Mouse (Mus musculus): ENCODE data around the gene Npr1. TPM values are rescaled to one million over a fixed set of nuclear protein-coding genes. Genes with fewer than 3 reads are reported as not detected.

Npr1 gene
- total and polyA plus RNA-seq, 3 experiments: 193 to 367 (median 290) TPM

DNA sequence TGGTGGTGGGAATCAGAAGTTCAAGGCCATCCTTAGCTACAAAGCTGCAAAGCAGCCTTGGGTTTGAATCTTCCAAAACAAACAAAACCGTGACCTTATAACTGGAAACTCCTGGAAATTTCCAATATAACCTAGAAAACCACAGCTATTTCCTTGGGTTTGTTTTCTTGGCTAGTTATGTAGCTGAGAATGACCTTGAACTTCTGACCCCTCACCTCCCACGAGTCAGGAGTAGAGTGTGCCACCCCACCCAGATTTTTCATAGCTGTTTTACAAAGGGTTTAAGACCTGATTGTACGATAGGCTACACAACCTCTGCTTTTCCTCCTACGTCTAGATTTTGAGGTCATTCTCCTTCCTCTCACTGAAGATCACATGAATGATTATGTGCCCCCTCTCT is 28.5 kb downstream of the Npr1 start:
- no peak for DNase-seq

DNA sequence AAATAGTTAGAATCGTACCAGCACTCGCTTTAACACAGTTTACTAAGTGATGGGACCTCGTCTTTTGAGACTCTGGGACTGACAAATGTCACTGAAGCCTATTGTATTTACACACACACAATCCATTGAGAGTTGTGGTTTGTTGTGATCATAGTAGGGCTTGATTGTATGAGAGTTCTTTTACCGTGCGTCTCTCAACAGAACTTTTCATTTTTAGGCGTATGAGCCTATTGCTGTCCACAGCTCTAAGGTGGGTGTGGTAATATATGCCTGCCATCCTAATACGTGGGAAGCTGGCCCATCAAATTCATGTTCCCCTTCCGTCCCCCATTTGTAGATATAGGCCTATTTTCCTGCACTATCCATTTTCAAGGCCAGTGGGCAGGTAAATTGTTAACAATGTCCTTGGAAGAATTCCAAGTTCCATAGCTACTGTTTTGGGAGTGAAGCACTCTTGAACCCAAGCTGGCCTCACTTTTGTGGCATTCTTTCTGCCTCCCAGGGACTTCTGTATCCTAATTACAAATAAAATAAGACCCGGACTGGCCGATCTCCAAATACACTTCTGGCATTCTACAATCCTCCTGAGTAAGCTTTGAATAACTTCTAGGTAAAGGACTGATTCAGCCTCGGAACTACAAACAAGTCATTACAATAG is 31.5 kb downstream of the Npr1 start:
- no peak for DNase-seq

DNA sequence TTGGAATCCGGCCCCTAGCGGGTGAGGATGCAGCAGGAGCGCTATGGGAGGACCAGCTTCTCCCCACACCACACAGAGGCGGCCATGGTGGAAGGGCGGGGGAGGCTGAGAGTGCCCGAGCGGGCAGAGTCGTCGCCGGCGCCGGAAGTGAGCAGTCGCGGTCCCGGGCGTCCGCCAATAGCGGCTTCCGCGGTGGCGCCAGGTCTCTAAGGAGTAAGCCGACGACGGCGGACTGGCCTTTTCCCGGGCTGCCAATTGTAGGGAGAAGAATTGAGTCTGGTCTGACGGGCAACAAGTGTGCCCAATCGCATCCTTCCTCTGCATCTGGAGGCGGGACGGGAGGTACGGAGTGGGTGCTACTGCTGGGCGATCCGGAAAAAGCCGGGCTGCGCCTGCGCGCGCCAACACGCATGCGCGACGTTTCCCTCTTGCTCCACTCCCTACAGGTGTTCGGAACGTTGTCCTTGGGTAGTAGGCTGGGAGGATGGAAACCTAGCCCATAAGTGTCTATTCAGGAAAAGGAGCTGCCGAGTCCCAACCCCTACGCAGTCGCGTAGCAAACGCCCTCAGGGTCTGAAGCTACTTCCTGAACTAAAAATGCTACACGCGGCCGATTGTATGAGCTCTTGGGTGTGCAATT is 32.2 kb downstream of the Npr1 start, which contains the start of gene Ints3:
TSS of gene Ints3 (minus strand) at position 242 of the 640 bp plus-strand sequence.
- peak; percentile 100 for DNase-seq

DNA sequence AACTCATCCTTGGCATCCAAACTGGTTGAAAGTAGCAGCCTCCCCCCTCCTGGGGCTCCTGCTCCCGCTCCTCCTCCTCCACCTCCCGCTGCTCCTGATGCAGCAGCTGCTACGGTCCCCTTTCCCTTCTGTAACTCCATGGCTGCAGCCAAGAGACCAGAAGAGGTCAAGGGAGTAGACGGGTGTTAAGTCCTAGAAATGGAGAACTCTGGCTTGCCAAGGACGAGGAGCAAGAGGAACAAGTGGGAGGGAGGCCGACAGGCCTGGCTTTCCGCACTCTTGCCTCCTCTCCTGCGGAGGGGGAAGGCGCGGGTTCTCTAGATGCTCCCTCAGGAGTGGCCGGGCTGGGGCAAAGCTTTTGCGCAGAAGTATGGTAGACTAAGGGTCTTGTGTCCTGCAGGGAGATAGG is 32.9 kb downstream of the Npr1 start:
- DNase-seq: peak; percentile 77

- DNase-seq: no peak
Observed at GRCm38 (mm10) chr3:90432348-90432747, 33.3 kb downstream of the Npr1 start.

- no peak for DNase-seq
Observed at GRCm38 (mm10) chr3:90429576-90429975, 36.1 kb downstream of the Npr1 start.

- DNase-seq: no peak
Observed at GRCm38 (mm10) chr3:90428186-90428585, 37.5 kb downstream of the Npr1 start.

DNA sequence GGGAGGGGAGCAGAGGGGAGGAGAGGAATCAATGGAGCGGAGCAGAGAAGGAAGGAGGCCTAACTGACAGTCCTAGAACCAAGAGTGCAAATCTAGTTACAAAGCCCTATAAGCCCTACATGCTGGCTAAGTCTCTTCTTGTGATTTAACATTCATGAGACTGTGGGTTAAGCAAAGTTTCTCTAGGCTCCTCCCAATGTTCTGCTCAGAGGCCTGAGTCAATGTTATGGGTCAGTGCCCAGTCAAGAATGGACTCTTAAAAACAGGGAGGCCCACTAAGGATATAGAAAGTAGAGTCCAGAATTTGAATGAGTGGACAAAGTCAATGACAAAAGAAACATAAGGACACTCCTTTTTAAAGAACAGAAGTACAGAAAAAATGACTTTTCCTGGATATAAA is 38.1 kb downstream of the Npr1 start:
- no peak for DNase-seq

GRCm38 (mm10) chr3:90425499-90425898 is 40.2 kb downstream of the Npr1 start:
- no peak for DNase-seq

DNA sequence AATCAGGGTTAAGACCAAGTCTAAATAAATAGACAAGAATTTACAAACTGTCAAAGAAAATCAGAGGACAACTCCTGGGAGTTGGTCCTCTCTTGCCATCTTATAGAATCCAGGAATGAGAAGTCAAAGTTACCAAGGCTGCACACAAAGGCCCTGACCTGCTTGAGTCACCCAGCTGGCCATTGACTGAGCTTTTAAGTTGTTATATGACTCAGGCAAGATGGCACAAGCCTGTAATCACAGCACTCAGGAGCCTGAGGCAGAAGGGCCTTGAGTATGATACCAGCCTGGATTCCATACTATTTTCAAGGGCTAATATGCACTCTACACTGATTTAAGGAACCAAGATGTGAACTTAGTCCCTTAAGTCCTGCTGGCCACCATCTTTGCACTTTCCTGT is 42.1 kb downstream of the Npr1 start:
- DNase-seq: peak; percentile 67

- no peak for DNase-seq
Observed at GRCm38 (mm10) chr3:90420696-90421095, 45.0 kb downstream of the Npr1 start.

- DNase-seq: no peak
Observed at GRCm38 (mm10) chr3:90413011-90413396, 52.7 kb downstream of the Npr1 start.

DNA sequence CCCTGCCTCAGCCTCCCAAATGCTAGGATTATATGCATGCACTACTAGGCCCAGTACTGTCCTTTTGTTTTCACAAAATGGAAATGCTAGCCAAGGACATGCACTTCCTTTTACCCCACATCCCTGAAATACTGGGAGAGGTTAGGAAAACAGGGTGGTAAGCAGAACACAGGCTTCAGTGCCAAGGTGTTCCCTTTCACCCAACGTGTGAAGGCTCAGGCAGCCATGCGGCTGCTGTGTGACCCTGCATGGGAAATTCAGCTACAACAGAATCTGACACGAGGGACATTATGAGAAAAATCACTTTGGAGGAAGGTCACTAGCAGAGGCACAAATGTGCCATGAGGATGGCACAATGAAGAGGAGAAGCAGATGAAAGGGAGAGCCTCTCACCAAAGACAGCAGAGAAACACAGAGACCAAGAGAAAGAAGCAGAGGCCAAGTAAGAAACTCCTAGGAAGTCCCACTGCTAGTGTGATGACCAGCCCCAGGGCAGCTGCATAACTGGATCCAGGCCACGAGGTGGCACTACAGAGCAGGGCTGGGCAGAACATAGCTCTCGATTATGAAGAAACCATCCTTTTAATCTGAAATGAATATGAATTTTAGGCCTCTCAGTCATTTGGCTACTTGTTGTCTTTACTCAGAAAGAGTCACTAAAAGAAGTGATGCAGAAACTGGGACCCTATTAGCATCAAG is 53.2 kb downstream of the Npr1 start:
- DNase-seq: peak; percentile 87

DNA sequence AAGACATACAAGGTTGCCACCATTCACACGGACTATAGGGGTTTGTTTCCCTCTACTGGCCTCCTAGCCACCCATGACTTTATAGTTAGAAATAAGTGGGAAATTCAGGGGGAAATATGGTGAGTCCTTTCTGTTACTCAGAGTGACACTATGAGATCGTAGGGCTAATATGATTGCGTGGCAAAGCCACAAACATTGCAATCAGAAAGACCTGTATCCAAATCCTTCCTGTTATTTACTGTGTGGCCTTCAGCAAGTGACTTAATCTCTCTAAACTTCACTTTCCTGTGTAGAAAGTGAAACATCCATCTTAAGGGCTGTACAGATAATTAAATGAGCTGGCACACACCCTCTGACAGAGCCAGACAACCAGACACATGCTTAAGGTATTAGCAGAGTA is 56.9 kb downstream of the Npr1 start:
- no peak for DNase-seq

- peak; percentile 52 for DNase-seq
Observed at GRCm38 (mm10) chr3:90406414-90406813, 59.3 kb downstream of the Npr1 start.

GRCm38 (mm10) chr3:90404609-90405008 is 61.1 kb downstream of the Npr1 start:
- DNase-seq: no peak

DNA sequence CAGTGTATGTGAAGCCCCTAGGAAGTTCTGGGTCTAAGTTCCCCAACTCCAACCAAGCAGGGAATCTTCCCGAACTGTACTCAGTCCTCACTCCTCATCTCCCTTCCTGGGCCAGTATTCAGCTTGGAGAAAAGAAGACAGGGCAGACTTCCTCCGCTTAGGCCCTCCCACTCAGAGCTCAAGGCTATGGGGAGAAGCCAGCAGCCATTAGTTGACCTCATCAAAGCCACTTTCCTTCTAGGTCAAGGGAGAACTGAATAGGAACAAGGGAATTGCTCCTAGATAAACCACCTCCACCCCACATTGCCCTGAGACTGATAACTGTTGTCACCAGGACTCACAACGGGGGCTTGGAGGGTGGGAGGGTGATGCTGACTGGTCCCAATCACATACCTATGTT is 61.5 kb downstream of the Npr1 start:
- DNase-seq: peak; percentile 86

DNA sequence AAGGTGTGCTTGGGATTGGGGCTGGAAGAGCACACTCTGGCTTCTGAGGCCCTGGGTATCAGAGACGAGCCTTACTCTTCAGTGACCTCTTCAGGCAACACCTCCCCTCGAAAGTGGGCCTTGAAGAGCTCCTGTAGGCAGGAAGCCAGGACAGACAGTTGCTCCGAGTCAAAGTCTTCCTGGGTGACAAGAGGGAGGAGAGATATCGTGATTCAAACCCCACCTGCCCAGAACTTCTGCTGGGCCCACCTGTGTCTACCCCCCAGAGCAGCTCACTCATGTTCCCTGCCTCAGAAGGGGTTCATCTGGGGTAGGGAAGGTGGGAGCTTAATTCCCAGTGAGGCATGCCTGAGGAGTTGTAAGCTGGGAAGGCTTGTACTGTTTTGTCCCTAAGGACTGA is 64.7 kb downstream of the Npr1 start:
- DNase-seq: peak; percentile 47

Other genes starting within 250 kb of the Npr1 start
- 10 to 100 TPM; 57.9 to 69.1 TPM for gene Jtb, start 234.3 kb downstream of the Npr1 start, total RNA-seq (2021)
- gene Jtb, start 234.3 kb downstream of the Npr1 start, polyA plus RNA-seq (2012; rRNA removed): 182 and 198 TPM in 2 replicates
- 1 to 10 TPM in 1 of 2 experiments, under 1 TPM in 1; 0.61 to 1.2 TPM for gene Creb3l4, start 222.4 kb downstream of the Npr1 start, total RNA-seq (2021)
- gene Creb3l4, start 222.4 kb downstream of the Npr1 start, polyA plus RNA-seq (2012; rRNA removed): 0.28 and 0.61 TPM in 2 replicates
- 100 to 1,000 TPM; 124 to 160 TPM for gene Slc39a1, start 217.7 kb downstream of the Npr1 start, total RNA-seq (2021)
- gene Slc39a1, start 217.7 kb downstream of the Npr1 start, polyA plus RNA-seq (2012; rRNA removed): 93.2 and 105 TPM in 2 replicates
- 10 to 100 TPM; 41.5 to 46.5 TPM for gene Crtc2, start 211.7 kb downstream of the Npr1 start, total RNA-seq (2021)
- gene Crtc2, start 211.7 kb downstream of the Npr1 start, polyA plus RNA-seq (2012; rRNA removed): 60.1 and 74.9 TPM in 2 replicates
- gene Dennd4b, start 200.7 kb downstream of the Npr1 start, total RNA-seq (2021): 1 to 10 TPM; 7.8 to 7.9 TPM
- 27.9 and 28.6 TPM in 2 replicates for gene Dennd4b, start 200.7 kb downstream of the Npr1 start, polyA plus RNA-seq (2012; rRNA removed)
- gene Gatad2b, start 172.7 kb downstream of the Npr1 start, total RNA-seq (2021): 10 to 100 TPM; 54.8 to 72.5 TPM
- 15.0 and 20.1 TPM in 2 replicates for gene Gatad2b, start 172.7 kb downstream of the Npr1 start, polyA plus RNA-seq (2012; rRNA removed)
- 100 to 1,000 TPM in 1 of 2 experiments, 10 to 100 TPM in 1; 66.9 to 196 TPM for gene Slc27a3, start 75.9 kb downstream of the Npr1 start, total RNA-seq (2021)
- gene Slc27a3, start 75.9 kb downstream of the Npr1 start, polyA plus RNA-seq (2012; rRNA removed): 384 and 508 TPM in 2 replicates
- 10 to 100 TPM; 81.0 to 90.6 TPM for gene Ints3, start 32.2 kb downstream of the Npr1 start, total RNA-seq (2021)
- gene Ints3, start 32.2 kb downstream of the Npr1 start, polyA plus RNA-seq (2012; rRNA removed): 32.2 and 40.2 TPM in 2 replicates
- 10 to 100 TPM; 52.3 to 54.4 TPM for gene Ilf2, start 10.3 kb upstream of the Npr1 start, total RNA-seq (2021)
- gene Ilf2, start 10.3 kb upstream of the Npr1 start, polyA plus RNA-seq (2012; rRNA removed): 8.6 and 10.2 TPM in 2 replicates
- gene Snapin, start 25.2 kb upstream of the Npr1 start, total RNA-seq (2021): 10 to 100 TPM; 72.1 to 73.8 TPM
- 23.8 and 32.5 TPM in 2 replicates for gene Snapin, start 25.2 kb upstream of the Npr1 start, polyA plus RNA-seq (2012; rRNA removed)
- 100 to 1,000 TPM; 105 to 110 TPM for gene Chtop, start 43.6 kb upstream of the Npr1 start, total RNA-seq (2021)
- 34.5 and 37.2 TPM in 2 replicates for gene Chtop, start 43.6 kb upstream of the Npr1 start, polyA plus RNA-seq (2012; rRNA removed)
- 100 to 1,000 TPM; 199 to 282 TPM for gene S100a1, start 48.5 kb upstream of the Npr1 start, total RNA-seq (2021)
- gene S100a1, start 48.5 kb upstream of the Npr1 start, polyA plus RNA-seq (2012; rRNA removed): 81.4 and 98.2 TPM in 2 replicates
- gene S100a13, start 48.6 kb upstream of the Npr1 start, total RNA-seq (2021): 10 to 100 TPM; 28.5 to 51.2 TPM
- gene S100a13, start 48.6 kb upstream of the Npr1 start, polyA plus RNA-seq (2012; rRNA removed): 19.7 and 26.7 TPM in 2 replicates
- gene S100a14, start 61.0 kb upstream of the Npr1 start, total RNA-seq (2021): under 1 TPM in 1 of 2 experiments, not detected in 1; 0.31 TPM
- gene S100a14, start 61.0 kb upstream of the Npr1 start, polyA plus RNA-seq (2012; rRNA removed): not detected in 2 replicates
- 10 to 100 TPM; 63.5 to 70.4 TPM for gene S100a16, start 71.4 kb upstream of the Npr1 start, total RNA-seq (2021)
- gene S100a16, start 71.4 kb upstream of the Npr1 start, polyA plus RNA-seq (2012; rRNA removed): 84.6 and 86.1 TPM in 2 replicates
- gene S100a3, start 94.7 kb upstream of the Npr1 start, total RNA-seq (2021): under 1 TPM in 1 of 2 experiments, not detected in 1; 0.66 TPM
- 0.46 TPM in 1 of 2 replicates, not detected in the other for gene S100a3, start 94.7 kb upstream of the Npr1 start, polyA plus RNA-seq (2012; rRNA removed)
- not detected for gene S100a2, start 124.4 kb upstream of the Npr1 start, total RNA-seq (2021)
- gene S100a2, start 124.4 kb upstream of the Npr1 start, polyA plus RNA-seq (2012; rRNA removed): not detected in 2 replicates
- gene Gm42674, start 136.0 kb upstream of the Npr1 start, total RNA-seq (2021): not detected
- not detected in 2 replicates for gene Gm42674, start 136.0 kb upstream of the Npr1 start, polyA plus RNA-seq (2012; rRNA removed)
- gene S100a4, start 137.9 kb upstream of the Npr1 start, total RNA-seq (2021): 10 to 100 TPM in 1 of 2 experiments, 1 to 10 TPM in 1; 3.1 to 20.7 TPM
- 0.88 and 1.0 TPM in 2 replicates for gene S100a4, start 137.9 kb upstream of the Npr1 start, polyA plus RNA-seq (2012; rRNA removed)
- gene S100a5, start 142.7 kb upstream of the Npr1 start, total RNA-seq (2021): not detected
- gene S100a5, start 142.7 kb upstream of the Npr1 start, polyA plus RNA-seq (2012; rRNA removed): not detected in 2 replicates
- 100 to 1,000 TPM in 1 of 2 experiments, 10 to 100 TPM in 1; 29.3 to 101 TPM for gene S100a6, start 147.0 kb upstream of the Npr1 start, total RNA-seq (2021)
- gene S100a6, start 147.0 kb upstream of the Npr1 start, polyA plus RNA-seq (2012; rRNA removed): 43.4 and 55.2 TPM in 2 replicates
- under 1 TPM; 0.43 to 0.45 TPM for gene S100a7a, start 188.2 kb upstream of the Npr1 start, total RNA-seq (2021)
- gene S100a7a, start 188.2 kb upstream of the Npr1 start, polyA plus RNA-seq (2012; rRNA removed): 0.12 and 0.21 TPM in 2 replicates
- gene S100a8, start 203.1 kb upstream of the Npr1 start, total RNA-seq (2021): 1 to 10 TPM; 3.2 to 3.6 TPM
- not detected in 2 replicates for gene S100a8, start 203.1 kb upstream of the Npr1 start, polyA plus RNA-seq (2012; rRNA removed)
- gene S100a9, start 229.9 kb upstream of the Npr1 start, total RNA-seq (2021): 1 to 10 TPM; 2.7 to 3.9 TPM
- gene S100a9, start 229.9 kb upstream of the Npr1 start, polyA plus RNA-seq (2012; rRNA removed): not detected in 2 replicates

Data from adrenal gland, adult 2 months (tissue).